Mouse (Mus musculus) cortical plate, adult 2 months (tissue): ENCODE measurements around the gene Zfp423.

Source experiments
- CTCF ChIP-seq: fragments of 200-500 bp; IDR thresholded peaks from 2 replicates; pipeline ENCODE4 v1.5.1; 2011; ENCODE audit warnings: mild to moderate bottlenecking, control low read depth, low read length; ENCODE audit not compliant: insufficient read depth; ENCODE audit errors: extremely low read depth
- POLR2A ChIP-seq: fragments of 200-500 bp; IDR thresholded peaks from 2 replicates; pipeline ENCODE4 v1.6.1; 2011; ENCODE audit warnings: mild to moderate bottlenecking, low read length, control low read depth; ENCODE audit not compliant: insufficient read depth; ENCODE audit errors: extremely low read depth

DNA sequence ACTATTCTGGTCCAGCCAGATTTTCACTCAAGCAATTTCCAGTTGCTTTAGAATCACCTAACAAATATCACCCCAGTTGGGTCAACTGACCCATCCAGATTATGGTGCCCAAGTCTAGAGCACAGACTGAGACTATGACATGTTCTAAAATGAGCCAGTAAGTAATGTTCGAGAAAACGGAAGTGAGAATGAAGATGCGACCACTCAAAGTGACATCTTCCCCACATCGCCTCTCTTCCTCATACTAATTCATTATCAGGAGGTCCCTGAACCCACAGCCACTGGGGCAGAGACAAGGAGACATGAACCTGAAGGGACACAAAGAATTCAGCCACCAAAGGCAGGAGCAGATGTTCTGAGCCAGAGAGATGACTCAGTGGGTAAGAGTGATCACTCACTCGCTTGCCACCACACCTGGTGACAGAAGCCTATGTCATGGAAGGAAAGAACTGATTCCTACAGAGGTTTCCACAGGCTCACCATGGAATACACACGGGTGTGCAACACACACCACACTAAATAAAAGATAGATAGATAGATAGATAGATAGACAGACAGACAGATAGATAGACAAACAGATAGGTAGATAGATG is 24.2 kb downstream of the Zfp423 start:
- TF ChIP-seq CTCF (no peak), POLR2A (no peak)
